Comparison of ENCODE assay signal across 1 mouse cellular context in genomic region chr14:20545529-20546331, GRCm38 (mm10).
TF ChIP-seq lines count a peak whose summit lies in the region.

No protein-coding gene starts in this region.

TF ChIP-seq in CH12.LX, 34 proteins besides CTCF, POLR2A, EP300 and RAD21 (continued from another document):
- TF ChIP-seq RCOR1 (conservative IDR thresholded peaks at IDR 0.05; ENCODE audit: low read depth, low read length) (no peak), ETS1 (conservative IDR thresholded peaks at IDR 0.05; ENCODE audit: low read depth, low read length) (no peak), UBTF (IDR thresholded peaks at IDR 0.05; ENCODE audit: low read depth, low read length) (peak; percentile 97), MXI1 (IDR thresholded peaks at IDR 0.05; ENCODE audit: low read depth, low read length) (peak; percentile 75), CHD1 (IDR thresholded peaks at IDR 0.05; ENCODE audit: low read depth, low read length) (no peak; the same call in 1 of the 2 replicates), JUN (IDR thresholded peaks at IDR 0.05; ENCODE audit: insufficient read depth, low read depth, low read length) (no peak), ZKSCAN1 (IDR thresholded peaks at IDR 0.05; ENCODE audit: borderline replicate concordance, low read depth, low read length) (no peak), TBP (conservative IDR thresholded peaks at IDR 0.05; ENCODE audit: low read depth, low read length) (no peak), SIN3A (IDR thresholded peaks at IDR 0.05; ENCODE audit: low read length) (peak; percentile 41), JUND (conservative IDR thresholded peaks at IDR 0.05; ENCODE audit: low read depth, low read length) (no peak), ZC3H11A (IDR thresholded peaks at IDR 0.05; ENCODE audit: low read depth, low read length) (no peak), HCFC1 (IDR thresholded peaks at IDR 0.05; ENCODE audit: low read depth, low read length) (peak; percentile 17; the same call in 1 of the 2 replicates), MEF2A (IDR thresholded peaks at IDR 0.05; ENCODE audit: borderline replicate concordance, low read depth, low read length) (0 out of 2 replicates have a peak, but pooled peaks have one; percentile 12), IRF4 (IDR thresholded peaks at IDR 0.05; ENCODE audit: low read depth, low read length) (peak; percentile 34; the same call in 1 of the 2 replicates), CHD2 (IDR thresholded peaks at IDR 0.05; ENCODE audit: low read length) (no peak), ZMIZ1 (IDR thresholded peaks at IDR 0.05; ENCODE audit: low read depth, low read length) (peak; percentile 92; the same call in 1 of the 2 replicates), TCF12 (IDR thresholded peaks at IDR 0.05; ENCODE audit: low read depth, low read length) (peak; percentile 48), E2F4 (IDR thresholded peaks at IDR 0.05; ENCODE audit: insufficient replicate concordance, low read depth, low read length) (no peak), KAT2A (IDR thresholded peaks at IDR 0.05; ENCODE audit: insufficient replicate concordance, low read length) (no peak), USF1 (IDR thresholded peaks at IDR 0.05; ENCODE audit: low read depth, low read length) (no peak), MYC (IDR thresholded peaks at IDR 0.05; ENCODE audit: low read depth, low read length) (no peak), POLR2AphosphoS2 (IDR thresholded peaks at IDR 0.05; ENCODE audit: low read depth, low read length) (peak; percentile 69; the same call in 1 of the 2 replicates), ZNF384 (IDR thresholded peaks at IDR 0.05; ENCODE audit: low read depth, low read length) (no peak), USF2 (conservative IDR thresholded peaks at IDR 0.05; ENCODE audit: low read depth, low read length) (no peak), NELFE (IDR thresholded peaks at IDR 0.05; ENCODE audit: low read depth, low read length) (peak; percentile 83), MAX (IDR thresholded peaks at IDR 0.05; ENCODE audit: low read length) (peak; percentile 50), GABPA (IDR thresholded peaks at IDR 0.05; ENCODE audit: insufficient replicate concordance, low read depth, low read length) (no peak), SMC3 (IDR thresholded peaks at IDR 0.05; ENCODE audit: low read depth, low read length) (no peak), ELF1 (IDR thresholded peaks at IDR 0.05; ENCODE audit: low read depth, low read length) (peak; percentile 63; the same call in 1 of the 2 replicates), BHLHE40 (IDR thresholded peaks at IDR 0.05; ENCODE audit: low read depth, low read length) (peak; percentile 26; the same call in 1 of the 2 replicates), PAX5 (IDR thresholded peaks at IDR 0.05; ENCODE audit: low read length) (no peak)
TF ChIP-seq in CH12.LX: peak in this region for 15.
